Mouse (Mus musculus) liver, adult 2 months (tissue): ENCODE measurements around the gene Kcnn3.

Experiments used
- CTCF ChIP-seq: fragments of 200-500 bp; IDR thresholded peaks from 2 replicates; pipeline ENCODE4 v1.5.1; 2011; ENCODE audit warnings: low read depth, low read length, control low read depth
- POLR2A ChIP-seq: fragments of 200-500 bp; IDR thresholded peaks from 2 replicates; pipeline ENCODE4 v1.6.1; 2011; ENCODE audit warnings: low read length, control low read depth; ENCODE audit not compliant: insufficient read depth; ENCODE audit errors: extremely low read depth

GRCm38 (mm10) chr3:89589321-89589720 is 69.4 kb downstream of the Kcnn3 start:
- TF ChIP-seq CTCF: no peak
- no peak for TF ChIP-seq POLR2A
